Mouse (Mus musculus) MEL (cell line): ENCODE data around the gene Ccdc159. TPM values are rescaled to one million over a fixed set of nuclear protein-coding genes. Genes with fewer than 3 reads are reported as not detected.

Source experiments
- DNase-seq: peaks from one replicate; pipeline ENCODE4 v3.0.0; 2011; ENCODE audit warnings: low read depth, low spot score
- H3K27ac ChIP-seq: 2 replicates; pipeline ENCODE4 v1.5.1; 2012; ENCODE audit warnings: low read depth, mild to moderate bottlenecking, control low read depth, low read length, moderate library complexity; ENCODE audit not compliant: control insufficient read depth
- H3K27me3 ChIP-seq, 2 experiments: fragments of 150-350 bp in 1 of 2; sonication (generic) in 1 of 2; 2 replicates each; pipeline ENCODE4 v1.6.1; 2012; ENCODE audit warnings: low read length in 2 of 2, mild to moderate bottlenecking in 2 of 2, improper control_type of control experiment in 1 of 2, moderate library complexity in 1 of 2; ENCODE audit not compliant: insufficient read depth in 2 of 2, control insufficient read depth in 1 of 2
- H3K36me3 ChIP-seq, 2 experiments: 2 replicates each; pipeline ENCODE4 v1.6.1; 2012 to 2014; ENCODE audit warnings: low read length in 2 of 2, improper control_type of control experiment in 1 of 2, inconsistent platforms in 1 of 2, mild to moderate bottlenecking in 1 of 2; ENCODE audit not compliant: insufficient read depth in 2 of 2, control insufficient read depth in 1 of 2
- H3K4me1 ChIP-seq, 2 experiments: fragments of 150-350 bp in 1 of 2; sonication (generic) in 1 of 2; 2 replicates each; pipeline ENCODE4 v1.6.1; 2012; ENCODE audit warnings: low read length in 2 of 2, improper control_type of control experiment in 1 of 2, mild to moderate bottlenecking in 1 of 2; ENCODE audit not compliant: insufficient read depth in 2 of 2, control insufficient read depth in 1 of 2
- H3K4me3 ChIP-seq, 2 experiments: fragments of 150-350 bp in 1 of 2; sonication (generic) in 1 of 2; 2 replicates each; pipeline ENCODE4 v1.5.1; 2012; ENCODE audit warnings: low read depth in 2 of 2, low read length in 2 of 2, mild to moderate bottlenecking in 2 of 2, moderate library complexity in 2 of 2, control low read depth in 1 of 2, improper control_type of control experiment in 1 of 2; ENCODE audit not compliant: control insufficient read depth in 1 of 2, insufficient read depth in 1 of 2
- H3K79me2 ChIP-seq: 2 replicates; pipeline ENCODE4 v1.6.1; 2012; ENCODE audit warnings: mild to moderate bottlenecking, low read length, moderate library complexity; ENCODE audit not compliant: control insufficient read depth, poor library complexity, insufficient read depth
- H3K9ac ChIP-seq: 2 replicates; pipeline ENCODE4 v1.6.1; 2012; ENCODE audit warnings: low read depth, mild to moderate bottlenecking, control low read depth, low read length, moderate library complexity; ENCODE audit not compliant: control insufficient read depth, poor library complexity, severe bottlenecking
- H3K9me3 ChIP-seq: fragments of 150-350 bp; sonication (generic); replicated peaks from 2 replicates; pipeline ENCODE4 v1.6.1; 2012; ENCODE audit warnings: mild to moderate bottlenecking, low read length, improper control_type of control experiment, moderate library complexity; ENCODE audit not compliant: insufficient read depth
- CHD1 ChIP-seq: IDR thresholded peaks from 2 replicates; pipeline ENCODE4 v1.6.1; 2012; ENCODE audit warnings: low read depth, mild to moderate bottlenecking, inconsistent platforms, low read length, improper control_type of control experiment
- CHD2 ChIP-seq: IDR thresholded peaks from 2 replicates; pipeline ENCODE4 v1.6.1; 2011; ENCODE audit warnings: low read length, improper control_type of control experiment
- GATA1 ChIP-seq: IDR thresholded peaks from 2 replicates; pipeline ENCODE4 v1.6.1; 2011; ENCODE audit warnings: low read depth, low read length, improper control_type of control experiment
- KAT2A ChIP-seq: conservative IDR thresholded peaks from 2 replicates; pipeline ENCODE4 v1.6.1; 2012; ENCODE audit warnings: low read depth, low read length, improper control_type of control experiment, inconsistent platforms
- NELFE ChIP-seq: IDR thresholded peaks from 2 replicates; pipeline ENCODE4 v1.6.1; 2011; ENCODE audit warnings: low read depth, low read length, improper control_type of control experiment
- NRF1 ChIP-seq: IDR thresholded peaks from 2 replicates; pipeline ENCODE4 v1.6.1; 2014; ENCODE audit warnings: low read depth, mild to moderate bottlenecking, inconsistent platforms, low read length, improper control_type of control experiment, moderate library complexity; ENCODE audit not compliant: poor library complexity, insufficient read depth, severe bottlenecking
- POLR2A ChIP-seq, 2 experiments: IDR thresholded peaks; 2 replicates each; pipeline ENCODE4 v1.6.1; 2011 to 2012; ENCODE audit warnings: low read length in 2 of 2, mild to moderate bottlenecking in 2 of 2, control low read depth in 1 of 2, improper control_type of control experiment in 1 of 2, low read depth in 1 of 2, moderate library complexity in 1 of 2; ENCODE audit not compliant: control insufficient read depth in 1 of 2, insufficient read depth in 1 of 2, poor library complexity in 1 of 2
- POLR2AphosphoS2 ChIP-seq: IDR thresholded peaks from 2 replicates; pipeline ENCODE4 v1.6.1; 2011; ENCODE audit warnings: low read length, improper control_type of control experiment
- SIN3A ChIP-seq: IDR thresholded peaks from 2 replicates; pipeline ENCODE4 v1.6.1; 2012; ENCODE audit warnings: low read length, improper control_type of control experiment, inconsistent platforms
- USF1 ChIP-seq: IDR thresholded peaks from 2 replicates; pipeline ENCODE4 v1.6.1; 2014; ENCODE audit warnings: low read depth, mild to moderate bottlenecking, inconsistent platforms, low read length, improper control_type of control experiment, moderate library complexity
- ZC3H11A ChIP-seq: IDR thresholded peaks from 2 replicates; pipeline ENCODE4 v1.6.1; 2012; ENCODE audit warnings: low read depth, mild to moderate bottlenecking, inconsistent platforms, low read length, improper control_type of control experiment
- polyA plus RNA-seq, 2 experiments: library from polyadenylated mRNA; stranded (reverse) in 1 of 2; unstranded in 1 of 2; fragments of >175 nt in 1 of 2; fragments of >200 nt in 1 of 2; gene quantifications; 2 replicates each; pipeline versions ENCODE4 v1.2.1 to v1.2.4; 2012; ENCODE audit warnings: low replicate concordance in 2 of 2, low read depth in 1 of 2; ENCODE audit not compliant: insufficient read length in 2 of 2, insufficient read depth in 1 of 2, missing spikeins in 1 of 2
- total RNA-seq: library from RNA; depleted of rRNA; stranded (reverse); fragments of 300-350 nt; gene quantifications from 2 replicates; pipeline ENCODE4 v1.2.3, GENCODE M21; 2012

The Ccdc159 gene
- total and polyA plus RNA-seq, 3 experiments: 1.0 to 6.4 TPM; not detected in 1

- peak; percentile 37; the same call in 1 of the 2 replicates for TF ChIP-seq NRF1
- TF ChIP-seq ZC3H11A: peak; percentile 77
Observed at GRCm38 (mm10) chr9:21901223-21901820, 25.9 kb upstream of the Ccdc159 start (continued).

- Histone ChIP-seq H3K36me3 (peaks cover 0 to 9% of the 10 kb centered on the region in 2 experiments; a peak in 2 of 4 replicates), H3K9me3 (no peaks in the 10 kb centered on the region), H3K27ac (no peak overlapping the region), H3K9ac (no peak overlapping the region), H3K79me2 (no peaks in the 10 kb centered on the region; the same call in 1 of the 2 replicates), H3K27me3 (0 out of 4 replicates have a peak, but pooled peaks cover 0 to 1% of the 10 kb centered on the region in 2 experiments), H3K4me3 (no peak overlapping the region), H3K4me1 (peaks cover 0 to 15% of the 10 kb centered on the region in 2 experiments; a peak in 2 of 4 replicates)
- TF ChIP-seq CHD1: no peak
- 0 out of 2 replicates have a peak, but pooled peaks have one; percentile 20 for TF ChIP-seq SIN3A
- DNase-seq: no peak
Observed at GRCm38 (mm10) chr9:21904031-21904430, 23.2 kb upstream of the Ccdc159 start.

GRCm38 (mm10) chr9:21908216-21908615, 19.1 kb upstream of the Ccdc159 start:
- no peaks in the 10 kb centered on the region for H3K9me3 ChIP-seq
- no peaks in the 10 kb centered on the region for H3K79me2 ChIP-seq
- H3K36me3 ChIP-seq: no peaks in the 10 kb centered on the region
- no peak for DNase-seq
- H3K9ac ChIP-seq: no peak overlapping the region
- 0 out of 4 replicates have a peak, but pooled peaks cover 0 to 1% of the 10 kb centered on the region in 2 experiments for H3K27me3 ChIP-seq
- TF ChIP-seq POLR2AphosphoS2 (peak; percentile 63; the same call in 1 of the 2 replicates), USF1 (no peak), POLR2A (IDR thresholded peaks at IDR 0.05; ENCODE audit: control insufficient read depth in 1 of 2, insufficient read depth in 1 of 2, low read depth in 1 of 2, low read length in 2 of 2, poor library complexity in 1 of 2) (no peak), NELFE (no peak), CHD2 (no peak), GATA1 (no peak), KAT2A (no peak)
- no peaks in the 10 kb centered on the region for H3K4me1 ChIP-seq
- H3K27ac ChIP-seq: no peak overlapping the region
- no peak overlapping the region for H3K4me3 ChIP-seq
